Mouse (Mus musculus) small intestine, adult 2 months (tissue): ENCODE data around the gene Gm47995.

ENCODE experiments used
- CTCF ChIP-seq: fragments of 200-500 bp; IDR thresholded peaks from 2 replicates; pipeline ENCODE4 v1.5.1; 2012; ENCODE audit warnings: low read depth, mild to moderate bottlenecking, control low read depth, inconsistent platforms, low read length, moderate library complexity, mixed read lengths; ENCODE audit not compliant: insufficient replicate concordance, insufficient read length; ENCODE audit errors: extremely low read depth
- POLR2A ChIP-seq: fragments of 200-500 bp; IDR thresholded peaks from 2 replicates; pipeline ENCODE4 v1.6.1; 2012; ENCODE audit warnings: low read depth, mild to moderate bottlenecking, control low read depth, inconsistent platforms, low read length, moderate library complexity

DNA sequence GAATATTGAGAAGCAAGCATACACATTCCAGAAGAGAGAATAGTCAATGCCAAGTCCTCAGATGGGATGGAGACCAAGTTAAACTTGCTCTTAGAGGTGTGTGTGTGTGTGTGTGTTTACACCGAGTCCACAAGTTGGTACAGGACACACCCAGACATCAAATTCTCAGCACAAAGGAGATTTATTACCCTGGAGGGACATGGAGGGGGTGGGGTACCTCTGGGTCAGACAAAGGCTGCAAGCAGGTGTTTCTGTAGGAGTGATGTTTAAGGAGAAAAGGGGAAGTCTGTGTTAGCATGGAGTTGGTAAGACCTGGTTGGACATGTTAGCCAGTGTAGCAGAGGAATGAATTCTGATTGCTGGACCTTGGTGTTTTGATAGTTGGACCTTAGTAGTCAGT is 17.7 kb downstream of the Gm47995 start:
- no peak for TF ChIP-seq CTCF
- TF ChIP-seq POLR2A, result no peak
